Mouse (Mus musculus): Measurements from ENCODE around the gene Dok5. TPM values are rescaled to one million over a fixed set of nuclear protein-coding genes. Genes with fewer than 3 reads are reported as not detected.

Gene Dok5
- total and polyA plus RNA-seq, 2 experiments from 2014 or later, result 50.2 to 79.9 TPM

GRCm38 (mm10) chr2:170887984-170888383, 156.4 kb downstream of the Dok5 start:
- Histone ChIP-seq H3K9ac (no peak overlapping the region), H3K27me3 (ENCODE audit: insufficient read depth, low read length) (no peaks in the 10 kb centered on the region), H3K36me3 (ENCODE audit: insufficient read depth) (no peaks in the 10 kb centered on the region), H3K4me2 (ENCODE audit: low read depth) (no peak overlapping the region), H3K9me3 (ENCODE audit: low read length) (no peaks in the 10 kb centered on the region), H3K27ac (ENCODE audit: low read depth, low read length) (no peak overlapping the region), H3K4me3 (ENCODE audit: low read depth, low read length) (no peak overlapping the region), H3K4me1 (ENCODE audit: insufficient read depth) (no peaks in the 10 kb centered on the region)
- ATAC-seq (no peak), DNase-seq (no peak)
- 55% methylated on average over 9 of the region's 9 CpGs for WGBS
- no peak for TF ChIP-seq CTCF (IDR thresholded peaks at IDR 0.05; ENCODE audit: low read depth)

GRCm38 (mm10) chr2:170895096-170895495, 163.5 kb downstream of the Dok5 start:
- no peak for DNase-seq
- Histone ChIP-seq H3K36me3 (ENCODE audit: insufficient read depth) (no peaks in the 10 kb centered on the region), H3K9ac (no peak overlapping the region), H3K4me2 (ENCODE audit: low read depth) (no peak overlapping the region), H3K9me3 (ENCODE audit: low read length) (no peaks in the 10 kb centered on the region), H3K27ac (ENCODE audit: low read depth, low read length) (no peak overlapping the region), H3K27me3 (ENCODE audit: insufficient read depth, low read length) (no peaks in the 10 kb centered on the region), H3K4me1 (ENCODE audit: insufficient read depth) (peaks cover 5% of the 10 kb centered on the region; the same call in 1 of the 2 replicates), H3K4me3 (ENCODE audit: low read depth, low read length) (no peak overlapping the region)
- WGBS, result 34% methylated on average over 8 of the region's 8 CpGs
- TF ChIP-seq CTCF (IDR thresholded peaks at IDR 0.05; ENCODE audit: low read depth), result no peak
- 0 out of 2 replicates have a peak, but pooled peaks have one; percentile 25 for ATAC-seq

DNA sequence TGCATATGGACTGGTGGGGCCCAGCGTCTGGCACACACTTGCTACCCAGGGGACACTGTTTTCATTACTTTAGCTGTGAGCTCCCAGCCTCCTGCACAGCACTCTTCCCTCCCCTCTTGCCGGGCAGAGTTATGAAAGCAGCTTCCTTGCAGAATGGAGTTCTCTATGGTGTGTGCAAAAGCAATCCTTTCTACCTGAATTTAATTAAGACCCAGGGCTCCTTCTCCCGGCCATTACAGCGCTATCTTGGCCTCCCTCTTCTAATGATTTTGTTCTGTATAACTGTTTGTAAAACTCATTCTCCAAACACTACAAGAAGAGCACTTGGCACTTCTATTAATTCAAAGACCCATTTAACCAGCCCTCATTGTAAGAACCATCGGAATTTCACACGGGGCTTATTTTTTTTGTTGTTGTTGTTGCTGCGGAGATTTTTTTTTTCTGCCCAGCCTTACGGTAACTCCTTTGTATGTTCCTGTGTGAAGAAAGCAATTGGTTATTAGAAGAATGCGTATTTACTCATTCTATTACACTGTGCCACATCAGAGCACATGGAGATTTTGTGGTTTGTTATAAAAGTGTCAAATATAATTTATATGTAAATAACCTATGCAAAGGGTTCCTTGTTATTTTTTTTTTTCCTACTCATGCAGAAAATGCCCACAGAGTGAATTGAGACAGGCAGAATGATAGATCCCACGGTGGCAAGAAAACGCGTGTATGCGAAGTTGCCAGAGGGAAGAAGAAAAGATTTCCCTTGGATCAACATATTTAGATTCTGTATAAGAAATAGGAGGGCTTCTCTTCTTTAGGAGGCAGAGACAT, 170.8 kb downstream of the Dok5 start:
- no peak for TF ChIP-seq CTCF (IDR thresholded peaks at IDR 0.05; ENCODE audit: low read depth)
- no peaks in the 10 kb centered on the region for H3K9me3 ChIP-seq (ENCODE audit: low read length)
- H3K4me2 ChIP-seq (ENCODE audit: low read depth), result 0 out of 2 replicates have a peak overlapping the region, but pooled peaks have one; percentile 4
- DNase-seq (no peak), ATAC-seq (no peak)
- H3K4me3 ChIP-seq (ENCODE audit: low read depth, low read length), result no peak overlapping the region
- 0 out of 2 replicates have a peak, but pooled peaks cover 5% of the 10 kb centered on the region for H3K4me1 ChIP-seq (ENCODE audit: insufficient read depth)
- no peaks in the 10 kb centered on the region for H3K27me3 ChIP-seq (ENCODE audit: insufficient read depth, low read length)
- H3K27ac ChIP-seq (ENCODE audit: low read depth, low read length), result no peak overlapping the region
- no peaks in the 10 kb centered on the region for H3K36me3 ChIP-seq (ENCODE audit: insufficient read depth)
- WGBS, result 11% methylated on average over 13 of the region's 13 CpGs
- H3K9ac ChIP-seq, result no peak overlapping the region

- Histone ChIP-seq H3K4me3 (ENCODE audit: low read depth, low read length) (no peak overlapping the region), H3K4me2 (ENCODE audit: low read depth) (0 out of 2 replicates have a peak overlapping the region, but pooled peaks have one; percentile 4), H3K36me3 (ENCODE audit: insufficient read depth) (no peaks in the 10 kb centered on the region), H3K9ac (no peak overlapping the region), H3K4me1 (ENCODE audit: insufficient read depth) (0 out of 2 replicates have a peak, but pooled peaks cover 5% of the 10 kb centered on the region), H3K27ac (ENCODE audit: low read depth, low read length) (no peak overlapping the region), H3K27me3 (ENCODE audit: insufficient read depth, low read length) (no peaks in the 10 kb centered on the region), H3K9me3 (ENCODE audit: low read length) (no peaks in the 10 kb centered on the region)
- no peak for TF ChIP-seq CTCF (IDR thresholded peaks at IDR 0.05; ENCODE audit: low read depth)
- ATAC-seq (0 out of 2 replicates have a peak, but pooled peaks have one; percentile 20), DNase-seq (no peak)
- WGBS, result 17% methylated on average over 7 of the region's 7 CpGs
Observed at GRCm38 (mm10) chr2:170903029-170903306, 171.4 kb downstream of the Dok5 start.

DNA sequence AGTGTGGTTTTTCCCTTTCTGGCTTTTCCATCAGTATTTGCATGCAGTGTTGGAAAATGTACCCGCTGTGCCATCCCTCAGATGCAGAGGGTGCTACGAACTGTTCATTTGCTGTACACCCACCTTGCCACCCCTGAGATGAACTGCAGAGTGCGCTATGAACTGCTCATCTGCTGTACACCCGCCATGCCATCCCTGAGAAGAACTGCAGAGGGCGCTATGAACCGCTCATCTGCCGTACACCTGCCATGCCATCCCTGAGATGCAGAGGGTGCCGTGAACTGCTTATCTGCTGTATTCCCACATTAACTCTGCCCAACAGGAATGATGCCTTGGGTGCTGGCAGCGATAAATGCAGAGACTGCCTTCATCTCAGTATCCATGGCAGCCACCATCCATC, 171.8 kb downstream of the Dok5 start:
- 94% methylated on average over 9 of the region's 9 CpGs for WGBS
- H3K27ac ChIP-seq (ENCODE audit: low read depth, low read length), result no peak overlapping the region
- peak; percentile 47 for TF ChIP-seq CTCF (IDR thresholded peaks at IDR 0.05; ENCODE audit: low read depth)
- H3K4me2 ChIP-seq (ENCODE audit: low read depth), result no peak overlapping the region
- 0 out of 2 replicates have a peak, but pooled peaks cover 5% of the 10 kb centered on the region for H3K4me1 ChIP-seq (ENCODE audit: insufficient read depth)
- no peaks in the 10 kb centered on the region for H3K27me3 ChIP-seq (ENCODE audit: insufficient read depth, low read length)
- no peak overlapping the region for H3K4me3 ChIP-seq (ENCODE audit: low read depth, low read length)
- no peaks in the 10 kb centered on the region for H3K9me3 ChIP-seq (ENCODE audit: low read length)
- ATAC-seq (no peak), DNase-seq (no peak)
- no peaks in the 10 kb centered on the region for H3K36me3 ChIP-seq (ENCODE audit: insufficient read depth)
- H3K9ac ChIP-seq, result no peak overlapping the region

GRCm38 (mm10) chr2:170912589-170913223, 181.1 kb downstream of the Dok5 start:
- Histone ChIP-seq H3K27ac (ENCODE audit: low read depth, low read length) (no peak overlapping the region), H3K27me3 (ENCODE audit: insufficient read depth, low read length) (no peaks in the 10 kb centered on the region), H3K4me2 (ENCODE audit: low read depth) (no peak overlapping the region), H3K9ac (no peak overlapping the region), H3K4me1 (ENCODE audit: insufficient read depth) (no peaks in the 10 kb centered on the region), H3K4me3 (ENCODE audit: low read depth, low read length) (no peak overlapping the region), H3K36me3 (ENCODE audit: insufficient read depth) (no peaks in the 10 kb centered on the region), H3K9me3 (ENCODE audit: low read length) (no peaks in the 10 kb centered on the region)
- peak; percentile 90 for DNase-seq
- ATAC-seq, result no peak
- WGBS, result 38% methylated on average over 13 of the region's 13 CpGs
- TF ChIP-seq CTCF (IDR thresholded peaks at IDR 0.05; ENCODE audit: low read depth), result peak; percentile 78

GRCm38 (mm10) chr2:170913863-170914262, 182.3 kb downstream of the Dok5 start:
- no peak for DNase-seq
- Histone ChIP-seq H3K4me1 (ENCODE audit: insufficient read depth) (no peaks in the 10 kb centered on the region), H3K9me3 (ENCODE audit: low read length) (no peaks in the 10 kb centered on the region), H3K9ac (no peak overlapping the region), H3K27ac (ENCODE audit: low read depth, low read length) (no peak overlapping the region), H3K36me3 (ENCODE audit: insufficient read depth) (no peaks in the 10 kb centered on the region), H3K4me2 (ENCODE audit: low read depth) (no peak overlapping the region), H3K27me3 (ENCODE audit: insufficient read depth, low read length) (no peaks in the 10 kb centered on the region), H3K4me3 (ENCODE audit: low read depth, low read length) (no peak overlapping the region)
- no peak for TF ChIP-seq CTCF (IDR thresholded peaks at IDR 0.05; ENCODE audit: low read depth)
- no peak for ATAC-seq
- 53% methylated on average over 11 of the region's 11 CpGs for WGBS
